Mouse (Mus musculus): ENCODE measurements around the gene Slc38a7.
"Not testable (repeated sequence)": the region's sequence is repeated elsewhere in the genome, so short reads cannot be mapped to it uniquely, and the experiment has no call there.

The Slc38a7 gene

GRCm38 (mm10) chr8:95806461-95807191, 46.7 kb downstream of the Slc38a7 start:
- no peak for DNase-seq

GRCm38 (mm10) chr8:95805482-95805881, 47.9 kb downstream of the Slc38a7 start:
- DNase-seq = no peak

GRCm38 (mm10) chr8:95802231-95802630, 51.1 kb downstream of the Slc38a7 start:
- no peak for DNase-seq

GRCm38 (mm10) chr8:95801476-95802064, 51.8 kb downstream of the Slc38a7 start:
- DNase-seq = no peak

GRCm38 (mm10) chr8:95800353-95800752, 53.0 kb downstream of the Slc38a7 start:
- DNase-seq = no peak

- no peak for DNase-seq
These were observed 53.4 kb downstream of the Slc38a7 start for GRCm38 (mm10) chr8:95799891-95800290.

GRCm38 (mm10) chr8:95799117-95799516, 54.2 kb downstream of the Slc38a7 start:
- no peak for DNase-seq

- DNase-seq = not testable (repeated sequence)
These were observed 57.8 kb downstream of the Slc38a7 start for GRCm38 (mm10) chr8:95795333-95796061.
